Mouse (Mus musculus) gastrocnemius, postnatal 14 days (tissue): Measurements from ENCODE around the gene Cd200r1. TPM values are rescaled to one million over a fixed set of nuclear protein-coding genes. Genes with fewer than 3 reads are reported as not detected.

ENCODE experiments used
- total RNA-seq, 2 experiments: library from RNA; stranded (reverse); gene quantifications; 2 replicates each; pipeline ENCODE4 v1.2.3; 2021

Gene Cd200r1
- total RNA-seq, 2 experiments from 2014 or later: 0.27 to 0.43 TPM

Other genes starting within 250 kb of the Cd200r1 start
- gene Boc, start 206.8 kb upstream of the Cd200r1 start, total RNA-seq: 10 to 100 TPM in 1 of 2 experiments, 1 to 10 TPM in 1; 9.4 to 10.7 TPM
- 1 to 10 TPM; 3.6 to 4.2 TPM for gene Nepro, start 41.4 kb upstream of the Cd200r1 start, total RNA-seq
- 10 to 100 TPM in 1 of 2 experiments, 1 to 10 TPM in 1; 8.5 to 12.7 TPM for gene Gtpbp8, start 19.4 kb upstream of the Cd200r1 start, total RNA-seq
- not detected for gene Cd200r4, start 46.0 kb downstream of the Cd200r1 start, total RNA-seq
- not detected for gene Cd200r2, start 101.4 kb downstream of the Cd200r1 start, total RNA-seq
- under 1 TPM in 1 of 2 experiments, not detected in 1; 0.25 TPM for gene Cd200r3, start 177.9 kb downstream of the Cd200r1 start, total RNA-seq